Mouse (Mus musculus) midbrain, postnatal 0 days (tissue): Measurements from ENCODE around the gene Itk. TPM values are rescaled to one million over a fixed set of nuclear protein-coding genes. Genes with fewer than 3 reads are reported as not detected.

Source experiments
- ATAC-seq: fragments of 200-750 bp; cut with Nextera tagmentation; 2 replicates; pipeline ENCODE4 v1.8.0; 2017; ENCODE audit warnings: moderate number of reproducible peaks, mild to moderate bottlenecking, moderate TSS enrichment, moderate library complexity; ENCODE audit not compliant: low FRiP score
- DNase-seq: peaks from one replicate; pipeline ENCODE4 v3.0.0-alpha.2; 2015; ENCODE audit warnings: low spot score
- H3K27ac ChIP-seq: fragments of 300-500 bp; sonication (generic); 2 replicates; pipeline ENCODE4 v1.5.1; 2014; ENCODE audit warnings: low read depth, mild to moderate bottlenecking, low read length, mixed read lengths
- H3K27me3 ChIP-seq: fragments of 300-500 bp; sonication (generic); 2 replicates; pipeline ENCODE4 v1.6.1; 2014; ENCODE audit warnings: low read length, control low read depth, mixed read lengths; ENCODE audit not compliant: insufficient read depth
- H3K36me3 ChIP-seq: fragments of 300-500 bp; sonication (generic); 2 replicates; pipeline ENCODE4 v1.6.1; 2014; ENCODE audit warnings: low read length, control low read depth, mixed read lengths; ENCODE audit not compliant: insufficient read depth
- H3K4me1 ChIP-seq: fragments of 300-500 bp; sonication (generic); 2 replicates; pipeline ENCODE4 v1.6.1; 2014; ENCODE audit warnings: mild to moderate bottlenecking, control low read depth, antibody characterized with exemption, low read length, mixed read lengths; ENCODE audit not compliant: insufficient read depth
- H3K4me2 ChIP-seq: fragments of 300-500 bp; sonication (generic); 2 replicates; pipeline ENCODE4 v1.6.1; 2014; ENCODE audit warnings: low read depth, mild to moderate bottlenecking, low read length, mixed read lengths; ENCODE audit not compliant: poor library complexity, severe bottlenecking
- H3K4me3 ChIP-seq: fragments of 300-500 bp; sonication (generic); 2 replicates; pipeline ENCODE4 v1.5.1; 2014; ENCODE audit warnings: low read depth, mild to moderate bottlenecking, low read length, moderate library complexity
- H3K9ac ChIP-seq: fragments of 300-500 bp; sonication (generic); replicated peaks from 2 replicates; pipeline ENCODE4 v1.6.1; 2014; ENCODE audit warnings: mild to moderate bottlenecking, low read length, moderate library complexity, mixed read lengths; ENCODE audit not compliant: poor library complexity, severe bottlenecking
- H3K9me3 ChIP-seq: fragments of 300-500 bp; sonication (generic); 2 replicates; pipeline ENCODE4 v1.6.1; 2016; ENCODE audit warnings: low read length, control low read depth
- CTCF ChIP-seq: IDR thresholded peaks from 2 replicates; pipeline ENCODE4 v1.5.1; 2016; ENCODE audit warnings: antibody characterized with exemption, mild to moderate bottlenecking
- WGBS: fragments of 180-500 bp; shearing (Covaris S2); extraction: QIAGEN DNeasy Blood & Tissue Kit; methylation state at CpG from one replicate; pipeline ENCODE4 v1.1.7; 2014; 5-methylcytosine and 5-hydroxymethylcytosine counted together
- polyA plus RNA-seq: library from polyadenylated mRNA; unstranded; fragments of >200 nt; fragmentation: Nextera tagmentation; extraction: Ambion mirVana; gene quantifications from 2 replicates; pipeline ENCODE4 v1.2.1, GENCODE M21; 2015
- total RNA-seq: library from RNA; depleted of rRNA; stranded (reverse); fragments of >200 nt; gene quantifications from 2 replicates; pipeline ENCODE4 v1.2.3, GENCODE M21; 2014

Itk gene
- total and polyA plus RNA-seq, 2 experiments from 2014 or later, result 0.06 to 0.16 TPM

GRCm38 (mm10) chr11:46311703-46312522, 77.4 kb downstream of the Itk start:
- Histone ChIP-seq H3K27me3 (no peaks in the 10 kb centered on the region), H3K4me3 (peak overlapping the region; percentile 97), H3K36me3 (no peaks in the 10 kb centered on the region), H3K9ac (peak overlapping the region; percentile 92), H3K9me3 (no peaks in the 10 kb centered on the region), H3K27ac (peak overlapping the region; percentile 93), H3K4me1 (peaks cover 5% of the 10 kb centered on the region; the same call in 1 of the 2 replicates), H3K4me2 (peak overlapping the region; percentile 85)
- under 1% methylated on average over 62 of the region's 71 CpGs for WGBS
- TF ChIP-seq CTCF, result no peak; the same call in none of the 2 replicates
- peak; percentile 78 for DNase-seq
- peak; percentile 81 for ATAC-seq

- Histone ChIP-seq H3K4me3 (peak overlapping the region; percentile 97), H3K9me3 (no peaks in the 10 kb centered on the region), H3K9ac (peak overlapping the region; percentile 92), H3K27me3 (no peaks in the 10 kb centered on the region), H3K4me1 (peaks cover 5% of the 10 kb centered on the region; the same call in 1 of the 2 replicates), H3K36me3 (no peaks in the 10 kb centered on the region), H3K27ac (peak overlapping the region; percentile 93), H3K4me2 (peak overlapping the region; percentile 85)
- no peak for TF ChIP-seq CTCF
- ATAC-seq (peak; percentile 14; the same call in 1 of the 2 replicates), DNase-seq (peak; percentile 42)
- 4% methylated on average over 12 of the region's 14 CpGs for WGBS
Measured at GRCm38 (mm10) chr11:46311181-46311702, 78.1 kb downstream of the Itk start.

GRCm38 (mm10) chr11:46310647-46311063, 78.7 kb downstream of the Itk start:
- DNase-seq (peak; percentile 73), ATAC-seq (peak; percentile 47; the same call in 1 of the 2 replicates)
- H3K4me2 ChIP-seq, result peak overlapping the region; percentile 85
- WGBS, result 13% methylated on average over 5 of the region's 5 CpGs
- peak overlapping the region; percentile 92; the same call in 1 of the 2 replicates for H3K9ac ChIP-seq
- H3K4me1 ChIP-seq, result peaks cover 5% of the 10 kb centered on the region; the same call in 1 of the 2 replicates
- no peaks in the 10 kb centered on the region for H3K9me3 ChIP-seq
- no peaks in the 10 kb centered on the region for H3K36me3 ChIP-seq
- TF ChIP-seq CTCF, result no peak
- peak overlapping the region; percentile 97 for H3K4me3 ChIP-seq
- no peaks in the 10 kb centered on the region for H3K27me3 ChIP-seq
- peak overlapping the region; percentile 93 for H3K27ac ChIP-seq

- ATAC-seq (peak; percentile 18; the same call in 1 of the 2 replicates), DNase-seq (peak; percentile 70)
- peak overlapping the region; percentile 85 for H3K4me2 ChIP-seq
- H3K4me1 ChIP-seq, result peaks cover 5% of the 10 kb centered on the region; the same call in 1 of the 2 replicates
- peak overlapping the region; percentile 93; the same call in 1 of the 2 replicates for H3K27ac ChIP-seq
- H3K9me3 ChIP-seq, result no peaks in the 10 kb centered on the region
- 14% methylated on average over 10 of the region's 10 CpGs for WGBS
- no peaks in the 10 kb centered on the region for H3K27me3 ChIP-seq
- H3K4me3 ChIP-seq, result peak overlapping the region; percentile 97
- TF ChIP-seq CTCF, result no peak
- H3K36me3 ChIP-seq, result no peaks in the 10 kb centered on the region
- 0 out of 2 replicates have a peak overlapping the region, but pooled peaks have one; percentile 92 for H3K9ac ChIP-seq
Measured at GRCm38 (mm10) chr11:46309808-46310555, 79.3 kb downstream of the Itk start.

- Histone ChIP-seq H3K27me3 (no peaks in the 10 kb centered on the region), H3K4me3 (peak overlapping the region; percentile 97), H3K27ac (no peak overlapping the region), H3K36me3 (no peaks in the 10 kb centered on the region), H3K4me2 (peak overlapping the region; percentile 85), H3K9me3 (no peaks in the 10 kb centered on the region), H3K4me1 (peaks cover 5% of the 10 kb centered on the region; the same call in 1 of the 2 replicates), H3K9ac (0 out of 2 replicates have a peak overlapping the region, but pooled peaks have one; percentile 5)
- ATAC-seq (no peak), DNase-seq (peak; percentile 15)
- no peak for TF ChIP-seq CTCF
- 65% methylated on average over 20 of the region's 20 CpGs for WGBS
Measured at GRCm38 (mm10) chr11:46309111-46309741, 80.1 kb downstream of the Itk start.
